Mouse (Mus musculus) colon, adult 2 months (tissue): ENCODE results near the gene Mycl. TPM values are rescaled to one million over a fixed set of nuclear protein-coding genes. Genes with fewer than 3 reads are reported as not detected.

Experiments
- polyA plus RNA-seq: library from polyadenylated mRNA; depleted of rRNA; stranded (reverse); fragments of >200 nt; gene quantifications from 2 replicates; pipeline ENCODE4 v1.2.3, GENCODE M21; 2012; rRNA removed

The Mycl gene
- polyA plus RNA-seq = 8.3 and 9.4 TPM in 2 replicates

GRCm38 (mm10) chr4:122995404-122996220, at the start of gene Mycl:
Gene Mycl (plus strand): TSS chr4:122995652.

GRCm38 (mm10) chr4:122961100-122961567, 34.3 kb upstream of the Mycl start, which contains the start of gene Mfsd2a:
Gene Mfsd2a (minus strand): TSS chr4:122961188.

GRCm38 (mm10) chr4:123016451-123016957, 21.1 kb downstream of the Mycl start, which contains the start of gene Trit1:
Gene Trit1 (plus strand): TSS chr4:123016597.

Other genes with a start within 250 kb of the Mycl start
- gene Ppt1, start 159.4 kb upstream of the Mycl start, polyA plus RNA-seq = 12.1 and 17.2 TPM in 2 replicates
- 104 and 107 TPM in 2 replicates for gene Cap1, start 109.6 kb upstream of the Mycl start, polyA plus RNA-seq
- 3.5 and 4.2 TPM in 2 replicates for gene Mfsd2a, start 34.5 kb upstream of the Mycl start, polyA plus RNA-seq
- gene Trit1, start 20.9 kb downstream of the Mycl start, polyA plus RNA-seq = 3.2 and 3.9 TPM in 2 replicates
- gene Bmp8b, start 109.5 kb downstream of the Mycl start, polyA plus RNA-seq = 3.5 and 5.2 TPM in 2 replicates
- gene Oxct2b, start 120.6 kb downstream of the Mycl start, polyA plus RNA-seq = 0.32 and 0.36 TPM in 2 replicates
- 10.4 and 11.8 TPM in 2 replicates for gene Ppie, start 144.3 kb downstream of the Mycl start, polyA plus RNA-seq
- gene Hpcal4, start 187.6 kb downstream of the Mycl start, polyA plus RNA-seq = 1.3 and 1.4 TPM in 2 replicates
- gene Nt5c1a, start 205.9 kb downstream of the Mycl start, polyA plus RNA-seq = 2.4 and 4.6 TPM in 2 replicates
- gene Heyl, start 237.9 kb downstream of the Mycl start, polyA plus RNA-seq = 1.9 and 2.0 TPM in 2 replicates